Mouse (Mus musculus): ENCODE results near the gene Strip1. TPM values are rescaled to one million over a fixed set of nuclear protein-coding genes. Genes with fewer than 3 reads are reported as not detected.
"Not testable (repeated sequence)": the region's sequence is repeated elsewhere in the genome, so short reads cannot be mapped to it uniquely, and the experiment has no call there.

Strip1 gene
- total RNA-seq (2021): 10 to 100 TPM; 79.0 to 85.0 TPM

- DNase-seq (ENCODE audit: extremely low spot score in 1 of 2, low spot score in 2 of 2): peak; percentile 95 to 96
- intact Hi-C loops (cut with DNase I): no loop called here
Measured at GRCm38 (mm10) chr3:107631523-107631958, at the start of gene Strip1. Strip1 (minus strand) TSS chr3:107631694.

DNA sequence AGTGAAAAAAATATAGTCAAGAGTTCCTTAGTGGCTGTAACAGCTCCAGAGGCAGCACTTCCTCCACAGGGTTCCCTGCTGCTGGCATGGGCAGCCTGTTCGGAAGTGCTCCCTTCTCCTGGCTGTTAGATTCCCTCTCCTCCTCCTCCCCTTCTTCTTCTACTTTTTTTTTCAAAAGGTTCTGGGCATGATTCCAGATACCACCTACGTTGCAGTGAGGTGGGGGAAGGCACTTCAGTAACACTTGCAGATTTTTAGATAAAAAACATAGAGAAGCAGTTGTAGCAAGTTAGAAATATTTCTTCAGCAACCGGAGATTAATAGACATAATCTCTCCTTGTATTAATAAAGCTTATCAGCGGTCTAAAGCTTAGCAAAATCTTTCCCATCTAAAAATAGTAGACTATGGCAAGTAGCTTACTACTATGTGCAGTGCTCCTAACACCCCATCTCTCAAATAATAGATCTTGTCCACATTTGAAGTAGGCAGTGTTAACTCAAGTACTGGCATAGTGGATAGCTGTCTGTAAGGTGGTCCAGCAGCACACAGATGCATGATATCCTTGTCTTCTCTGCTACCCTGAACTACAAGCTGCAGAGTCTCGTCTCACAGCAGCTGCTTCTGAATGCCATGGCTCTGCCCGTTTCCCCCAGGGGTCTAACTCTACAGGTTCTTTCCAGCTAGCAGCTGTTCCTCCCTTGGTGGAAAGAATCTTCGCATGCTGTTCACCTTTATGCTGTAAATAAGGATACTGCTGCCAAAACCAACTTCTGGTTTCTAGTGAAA lies 49.5 kb upstream of the Strip1 start:
- intact Hi-C loops (cut with DNase I): no loop called here
- peak; percentile 70 to 73 for DNase-seq (ENCODE audit: extremely low spot score in 1 of 2, low spot score in 2 of 2)

DNA sequence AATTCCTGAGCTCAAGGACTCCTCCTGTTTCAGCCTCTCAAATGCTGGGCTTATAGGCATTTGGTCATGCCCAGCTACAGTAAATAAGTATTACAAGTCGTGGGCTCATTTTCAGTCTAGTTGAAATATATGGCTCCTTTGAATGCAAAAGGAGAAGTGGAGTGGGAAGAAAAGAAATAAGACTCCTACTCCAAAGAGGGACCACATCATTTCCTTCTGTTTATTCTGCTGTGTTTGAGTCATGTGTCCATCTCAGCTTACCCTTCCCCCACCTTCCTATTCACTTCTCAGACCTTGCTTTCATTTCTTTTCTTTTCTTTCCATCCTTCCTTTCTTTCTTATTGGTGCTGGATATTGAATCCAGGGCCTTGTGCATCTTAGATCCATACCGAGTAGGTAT lies 40.0 kb upstream of the Strip1 start:
- intact Hi-C loops (cut with DNase I): no loop called here
- no peak for DNase-seq (ENCODE audit: extremely low spot score in 1 of 2, low spot score in 2 of 2)

DNA sequence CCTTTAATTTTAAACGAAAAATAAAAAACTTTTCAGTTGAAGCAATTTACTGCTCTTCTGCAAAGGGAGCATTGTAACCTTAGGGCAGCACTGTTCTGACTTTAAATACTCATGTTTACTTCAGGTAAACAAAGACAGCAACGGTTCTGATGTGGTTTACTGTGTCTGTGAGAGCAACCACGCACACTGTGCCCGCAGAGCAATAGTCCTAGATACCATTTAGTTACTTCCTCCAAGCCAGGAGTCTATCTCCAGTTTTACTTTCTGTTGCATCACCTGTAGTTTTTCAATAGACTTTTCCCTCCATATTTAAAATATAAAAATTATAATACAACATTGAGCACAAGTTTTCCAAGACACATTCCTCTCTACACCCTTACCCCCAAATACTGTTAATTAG lies 39.0 kb upstream of the Strip1 start:
- intact Hi-C loops (cut with DNase I): no loop called here
- no peak for DNase-seq (ENCODE audit: extremely low spot score in 1 of 2, low spot score in 2 of 2)

DNA sequence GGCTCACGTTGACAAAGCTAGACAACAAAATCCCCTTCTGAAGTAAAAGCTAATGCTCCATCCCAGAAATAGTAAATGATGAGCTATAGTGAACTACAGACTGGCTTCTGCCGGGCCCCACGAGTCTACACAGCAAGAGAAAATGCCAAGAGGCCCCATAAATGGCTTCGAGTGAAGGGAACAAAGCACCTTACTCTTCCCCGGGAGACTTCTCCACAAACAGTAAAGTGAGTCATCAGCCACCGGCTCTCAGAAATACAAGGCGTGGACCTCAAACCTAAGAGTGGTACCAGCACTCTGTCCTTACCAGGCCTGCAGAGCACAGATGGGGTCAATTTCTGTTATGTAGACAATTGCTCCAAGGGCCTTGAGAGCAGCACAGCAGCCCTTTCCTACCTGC lies 37.3 kb upstream of the Strip1 start:
- intact Hi-C loops (cut with DNase I): no loop called here
- no peak for DNase-seq (ENCODE audit: extremely low spot score in 1 of 2, low spot score in 2 of 2)

DNA sequence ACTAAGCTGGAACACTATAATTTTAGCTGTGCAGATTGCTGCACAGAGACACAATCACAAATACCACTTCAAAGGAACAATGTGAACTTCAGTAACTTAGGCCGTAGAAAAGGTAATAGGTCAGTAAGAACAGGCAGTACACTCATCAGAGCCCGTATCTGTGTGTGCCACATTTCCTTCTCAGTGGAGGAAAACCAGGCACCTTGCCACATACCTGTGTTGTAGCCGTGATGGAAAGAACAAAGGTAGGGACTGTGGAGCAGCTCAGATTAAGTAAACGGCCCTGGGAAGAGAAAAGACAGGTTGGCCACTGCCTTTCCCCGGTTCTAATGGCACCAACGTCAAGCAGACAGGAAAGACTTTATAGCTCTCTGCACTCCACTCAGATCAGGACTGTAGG lies 35.9 kb upstream of the Strip1 start:
- DNase-seq (ENCODE audit: extremely low spot score in 1 of 2, low spot score in 2 of 2): no peak
- intact Hi-C loops (cut with DNase I): no loop called here

GRCm38 (mm10) chr3:107664641-107665040 lies 33.1 kb upstream of the Strip1 start:
- intact Hi-C loops (cut with DNase I): loop anchor here (5.0 kb wide), 1 partner anchor 42 kb away; no protein-coding TSS in a partner anchor
- DNase-seq (ENCODE audit: extremely low spot score in 1 of 2, low spot score in 2 of 2): no peak

GRCm38 (mm10) chr3:107659000-107659399 lies 27.5 kb upstream of the Strip1 start:
- intact Hi-C loops (cut with DNase I): no loop called here
- DNase-seq (ENCODE audit: extremely low spot score in 1 of 2, low spot score in 2 of 2): no peak

DNA sequence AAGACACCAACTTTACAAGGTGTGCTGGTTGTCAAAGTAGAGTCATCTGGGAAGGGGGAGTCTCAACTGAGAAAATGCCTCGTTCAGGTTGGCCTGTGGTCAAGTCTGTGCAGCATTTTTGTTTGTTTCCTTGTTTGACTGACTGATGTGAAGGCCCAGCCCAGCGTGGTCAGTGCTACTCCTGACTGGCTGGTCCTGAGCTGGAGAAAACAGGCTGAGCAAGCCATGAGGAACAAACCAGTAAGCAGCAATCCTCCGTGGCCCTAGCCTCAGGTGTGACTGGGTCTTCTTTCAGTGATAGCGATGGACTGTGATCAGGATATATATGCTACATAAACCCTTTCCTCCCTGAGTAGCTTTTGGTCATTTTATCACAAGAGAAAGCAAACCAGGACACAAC lies 25.4 kb upstream of the Strip1 start:
- no peak for DNase-seq (ENCODE audit: extremely low spot score in 1 of 2, low spot score in 2 of 2)
- intact Hi-C loops (cut with DNase I): no loop called here

DNA sequence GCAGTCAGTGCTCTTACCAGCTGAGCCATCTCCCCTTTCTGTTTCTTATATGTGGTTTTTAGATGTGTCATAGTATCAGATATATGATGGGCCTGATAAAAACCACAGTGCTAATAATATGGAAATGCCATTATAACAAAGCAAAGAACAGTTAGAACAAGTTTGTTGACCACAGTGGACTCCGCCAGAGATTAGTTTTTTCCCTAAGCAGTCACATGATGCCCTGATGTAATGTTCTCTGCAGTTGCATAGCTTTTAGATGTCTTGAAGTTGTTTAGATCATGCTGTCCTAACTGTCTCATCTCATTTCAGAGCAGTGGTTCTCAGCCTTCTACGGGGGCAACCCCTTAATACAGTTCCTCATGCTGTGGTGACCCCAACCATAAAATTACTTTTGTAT lies 24.7 kb upstream of the Strip1 start:
- no peak for DNase-seq (ENCODE audit: extremely low spot score in 1 of 2, low spot score in 2 of 2)
- intact Hi-C loops (cut with DNase I): no loop called here

GRCm38 (mm10) chr3:107655491-107655890 lies 24.0 kb upstream of the Strip1 start:
- DNase-seq (ENCODE audit: extremely low spot score in 1 of 2, low spot score in 2 of 2): no peak
- intact Hi-C loops (cut with DNase I): no loop called here

DNA sequence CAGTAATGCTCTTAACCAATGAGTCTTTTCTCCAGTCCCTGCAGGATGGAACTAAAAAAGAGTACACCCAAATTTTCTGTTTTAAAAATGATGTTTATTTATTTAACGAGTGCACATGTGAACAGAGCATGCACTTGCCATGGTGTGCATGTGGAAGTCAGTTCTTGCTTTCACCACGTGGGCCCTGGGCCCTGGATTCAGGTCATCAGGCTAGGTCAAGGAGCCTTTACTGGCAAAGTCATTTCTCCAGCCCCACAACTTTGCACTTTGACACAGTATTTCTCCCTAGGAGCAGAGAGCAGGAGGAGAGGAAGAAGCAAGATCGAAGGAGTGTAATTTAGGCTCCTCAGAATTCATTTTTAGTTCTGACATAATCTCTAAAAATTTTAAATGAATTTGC lies 23.4 kb upstream of the Strip1 start:
- DNase-seq (ENCODE audit: extremely low spot score in 1 of 2, low spot score in 2 of 2): no peak
- intact Hi-C loops (cut with DNase I): no loop called here

DNA sequence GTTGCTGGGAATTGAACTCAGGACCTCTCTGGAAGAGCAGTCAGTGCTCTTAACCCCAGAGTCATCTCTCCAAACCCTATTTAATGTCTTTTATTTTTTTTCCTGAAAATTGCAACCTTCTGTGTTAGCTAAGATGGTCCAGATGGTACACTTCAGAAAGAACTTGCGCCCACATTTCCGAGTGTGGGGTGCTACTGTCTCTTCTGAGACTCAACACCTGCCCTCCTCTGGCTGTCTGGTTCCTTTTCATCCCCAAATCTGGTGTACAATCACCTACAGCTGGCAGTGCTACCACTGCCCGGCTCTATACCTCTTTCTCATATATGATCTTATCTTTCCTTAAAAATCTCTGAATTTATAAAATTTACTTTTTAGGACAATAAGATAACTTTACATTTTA lies 21.5 kb upstream of the Strip1 start:
- DNase-seq (ENCODE audit: extremely low spot score in 1 of 2, low spot score in 2 of 2): no peak

DNA sequence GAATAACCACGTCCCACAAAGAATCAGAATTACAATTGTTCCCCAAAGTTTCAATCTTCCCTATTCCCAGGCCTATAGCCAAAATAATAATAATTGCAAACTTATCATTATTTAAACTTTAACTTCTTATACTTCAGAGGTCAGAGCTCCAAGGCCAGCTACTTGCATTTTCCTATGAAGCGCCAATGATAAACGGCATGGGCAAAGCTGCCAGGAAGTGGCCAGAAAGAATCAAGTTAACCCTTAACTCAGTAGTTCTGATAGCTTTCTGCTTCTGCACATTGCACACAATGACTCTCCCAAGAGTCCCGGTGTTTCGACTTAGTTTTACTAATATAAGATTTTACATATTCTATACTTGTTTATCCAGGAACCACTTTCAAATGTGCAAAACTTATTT lies 18.8 kb upstream of the Strip1 start:
- DNase-seq (ENCODE audit: extremely low spot score in 1 of 2, low spot score in 2 of 2); intact Hi-C loops (cut with DNase I): not testable (repeated sequence)

More for the DNA sequence above, 21.5 kb upstream of the Strip1 start:
- intact Hi-C loops (cut with DNase I): no loop called here

GRCm38 (mm10) chr3:107646947-107647346 lies 15.5 kb upstream of the Strip1 start:
- intact Hi-C loops (cut with DNase I): no loop called here
- DNase-seq (ENCODE audit: extremely low spot score in 1 of 2, low spot score in 2 of 2): no peak

DNA sequence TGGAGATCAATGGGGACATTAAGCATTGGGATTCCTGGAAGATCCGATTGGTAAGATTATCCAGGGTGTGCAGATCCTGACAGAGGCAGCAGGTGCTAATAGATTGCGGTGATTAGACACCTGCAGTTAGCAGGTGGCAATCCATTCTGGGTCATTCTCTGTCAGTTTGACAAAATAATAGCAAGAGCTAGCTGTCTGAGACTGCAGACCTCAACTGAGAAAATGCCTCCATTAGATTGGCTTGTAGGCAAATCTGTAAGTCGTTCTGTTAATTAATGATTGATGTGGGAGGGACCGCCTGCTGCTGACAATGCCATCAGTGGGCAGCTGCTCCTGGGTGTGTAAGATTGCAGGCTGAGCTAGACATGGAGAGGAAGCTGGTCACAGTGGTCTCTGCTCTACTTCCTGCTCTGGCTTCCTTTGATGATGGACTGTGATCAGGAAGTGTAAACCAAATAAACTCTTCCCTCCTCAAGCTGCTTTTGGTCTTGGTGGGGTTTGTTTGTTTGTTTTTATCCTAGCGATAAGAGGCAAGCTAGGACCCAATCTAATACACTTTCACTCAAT lies 6.2 kb upstream of the Strip1 start:
- intact Hi-C loops (cut with DNase I): no loop called here
- DNase-seq (ENCODE audit: extremely low spot score in 1 of 2, low spot score in 2 of 2): no peak

DNA sequence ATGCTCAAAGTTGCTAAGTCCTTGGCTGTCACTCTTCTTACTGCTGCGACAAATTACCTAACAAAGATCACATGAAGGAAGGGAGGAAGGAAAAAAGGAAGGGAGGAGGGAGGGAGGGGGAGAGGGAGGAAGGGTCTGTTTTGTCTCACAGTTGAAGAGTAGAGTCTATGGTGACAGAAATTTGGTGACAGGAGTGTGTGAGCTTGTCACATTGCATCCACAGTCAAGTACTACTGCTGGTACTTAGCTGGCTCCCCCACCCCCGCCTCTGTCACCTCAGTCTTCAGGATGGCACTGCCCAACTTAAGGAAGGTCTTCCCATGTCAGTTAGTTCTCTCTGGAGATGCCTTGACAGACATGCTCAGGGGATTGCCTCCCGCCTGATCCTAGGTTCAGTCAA lies 4.7 kb upstream of the Strip1 start:
- no peak for DNase-seq (ENCODE audit: extremely low spot score in 1 of 2, low spot score in 2 of 2)
- intact Hi-C loops (cut with DNase I): no loop called here

GRCm38 (mm10) chr3:107635836-107636235 lies 4.3 kb upstream of the Strip1 start:
- intact Hi-C loops (cut with DNase I): no loop called here
- no peak for DNase-seq (ENCODE audit: extremely low spot score in 1 of 2, low spot score in 2 of 2)

DNA sequence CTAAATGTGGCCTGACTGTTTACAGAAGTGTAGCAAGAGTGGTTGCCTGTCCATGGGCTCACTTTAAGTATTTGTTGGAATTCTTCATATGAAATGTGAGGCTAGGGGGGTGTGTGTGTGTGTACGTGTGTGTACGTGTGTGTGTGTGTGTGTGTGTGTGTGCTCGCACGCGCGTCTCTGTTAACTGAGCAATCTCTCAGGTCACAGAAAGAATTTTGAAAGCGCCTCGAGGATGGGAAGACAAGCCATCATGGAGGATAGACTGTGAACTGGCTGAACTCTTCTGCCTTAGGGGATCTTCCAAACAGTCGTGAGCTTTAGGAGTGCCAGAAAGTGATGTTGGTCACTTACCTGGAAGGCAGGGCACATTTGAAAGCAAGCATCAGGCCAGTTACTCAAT lies 2.4 kb upstream of the Strip1 start:
- intact Hi-C loops (cut with DNase I): no loop called here
- DNase-seq (ENCODE audit: extremely low spot score in 1 of 2, low spot score in 2 of 2): no peak

DNA sequence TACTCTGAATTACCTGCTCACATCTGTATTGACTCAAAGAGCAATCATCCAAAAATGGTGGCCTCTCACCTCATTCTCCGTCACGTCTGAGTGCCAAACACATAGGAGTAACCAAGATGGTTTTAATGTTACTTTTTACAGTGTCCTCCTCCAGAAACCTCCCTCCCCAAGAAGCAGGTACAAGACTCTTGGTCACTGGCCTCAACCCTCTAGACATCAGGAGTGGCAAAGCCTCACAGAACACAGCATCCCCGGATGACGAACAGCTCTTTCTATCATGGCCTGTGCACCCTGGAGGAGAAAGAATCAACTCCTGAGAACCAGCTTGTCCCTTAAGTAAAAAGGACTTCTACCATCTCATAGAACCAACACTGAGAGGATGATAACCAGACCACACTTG lies 1.3 kb upstream of the Strip1 start:
- no peak for DNase-seq (ENCODE audit: extremely low spot score in 1 of 2, low spot score in 2 of 2)
- intact Hi-C loops (cut with DNase I): no loop called here
